Mouse (Mus musculus) C2C12 (cell line): ENCODE data around the gene Gm10097. TPM values are rescaled to one million over a fixed set of nuclear protein-coding genes. Genes with fewer than 3 reads are reported as not detected.

Source experiments
- H3K27me3 ChIP-seq: one replicate; pipeline ENCODE4 v1.6.1; 2011; ENCODE audit not compliant: control insufficient read depth, insufficient read depth, insufficient read length
- H3K36me3 ChIP-seq: one replicate; pipeline ENCODE4 v1.6.1; 2011; ENCODE audit not compliant: control insufficient read depth, insufficient read depth
- H3K4me3 ChIP-seq: one replicate; pipeline ENCODE4 v1.5.1; 2011; ENCODE audit warnings: mild to moderate bottlenecking, control low read depth; ENCODE audit not compliant: poor library complexity, insufficient read depth, severe bottlenecking
- H3K79me2 ChIP-seq: one replicate; pipeline ENCODE4 v1.6.1; 2011; ENCODE audit not compliant: control insufficient read depth, insufficient read depth
- H3K79me3 ChIP-seq: one replicate; pipeline ENCODE4 v1.6.1; 2011; ENCODE audit warnings: low read depth, control low read depth
- H3ac ChIP-seq: one replicate; pipeline ENCODE3; 2011; ENCODE audit warnings: low read depth; ENCODE audit not compliant: control insufficient read depth, insufficient read length
- CEBPB ChIP-seq: IDR thresholded peaks from one replicate; pipeline ENCODE4 v1.6.1; 2011; ENCODE audit warnings: low read depth, mild to moderate bottlenecking, control low read depth, moderate library complexity
- CTCF ChIP-seq: IDR thresholded peaks from one replicate; pipeline ENCODE4 v1.5.1; 2011; ENCODE audit not compliant: control insufficient read depth, insufficient read depth, insufficient read length
- FOSL1 ChIP-seq: IDR thresholded peaks from one replicate; pipeline ENCODE4 v1.8.0; 2011; ENCODE audit warnings: mild to moderate bottlenecking, low read length; ENCODE audit not compliant: poor library complexity, insufficient read depth, severe bottlenecking
- MAX ChIP-seq: IDR thresholded peaks from one replicate; pipeline ENCODE4 v1.6.1; 2011; ENCODE audit warnings: mild to moderate bottlenecking, control low read depth
- MYOD1 ChIP-seq: IDR thresholded peaks from one replicate; pipeline ENCODE4 v1.6.1; 2011; ENCODE audit warnings: low read depth; ENCODE audit not compliant: control insufficient read depth, insufficient read length
- MYOG ChIP-seq: IDR thresholded peaks from one replicate; pipeline ENCODE4 v1.6.1; 2011; ENCODE audit not compliant: control insufficient read depth, insufficient read length; ENCODE audit errors: extremely low read depth
- USF1 ChIP-seq: IDR thresholded peaks from one replicate; pipeline ENCODE4 v1.6.1; 2011; ENCODE audit warnings: low read depth, mild to moderate bottlenecking, control low read depth, moderate library complexity
- polyA plus RNA-seq: library from polyadenylated mRNA; unstranded; fragments of >200 nt; fragmentation: generic; extraction: Trizol; gene quantifications from one replicate; pipeline ENCODE4 v1.2.1, GENCODE M21; 2012; ENCODE audit warnings: missing spikeins

Gene Gm10097
- polyA plus RNA-seq, 1 experiment, result 0.02 TPM

GRCm38 (mm10) chr10:5056940-5057339 lies 12.1 kb upstream of the Gm10097 start:
- TF ChIP-seq MAX, result no peak
- no peak for TF ChIP-seq MYOG
- no peak for TF ChIP-seq MYOD1
- TF ChIP-seq CEBPB, result no peak
- TF ChIP-seq USF1, result no peak
- TF ChIP-seq FOSL1, result no peak
- no peak for TF ChIP-seq CTCF
- H3K27me3 ChIP-seq, result no peaks in the 10 kb centered on the region
- H3ac ChIP-seq, result no peak overlapping the region
- peaks cover 45% of the 10 kb centered on the region for H3K36me3 ChIP-seq
- H3K79me3 ChIP-seq, result no peaks in the 10 kb centered on the region
- no peaks in the 10 kb centered on the region for H3K79me2 ChIP-seq
- H3K4me3 ChIP-seq, result no peak overlapping the region

- Histone ChIP-seq H3K79me2 (no peaks in the 10 kb centered on the region), H3K79me3 (no peaks in the 10 kb centered on the region), H3K36me3 (peaks cover 37% of the 10 kb centered on the region), H3K4me3 (no peak overlapping the region), H3ac (no peak overlapping the region), H3K27me3 (no peaks in the 10 kb centered on the region)
- no peak for TF ChIP-seq MAX
- no peak for TF ChIP-seq MYOD1
- TF ChIP-seq FOSL1, result no peak
- TF ChIP-seq CEBPB, result no peak
- TF ChIP-seq USF1, result no peak
- TF ChIP-seq MYOG, result no peak
- no peak for TF ChIP-seq CTCF
These were observed 11.3 kb upstream of the Gm10097 start for GRCm38 (mm10) chr10:5057661-5058060.

DNA sequence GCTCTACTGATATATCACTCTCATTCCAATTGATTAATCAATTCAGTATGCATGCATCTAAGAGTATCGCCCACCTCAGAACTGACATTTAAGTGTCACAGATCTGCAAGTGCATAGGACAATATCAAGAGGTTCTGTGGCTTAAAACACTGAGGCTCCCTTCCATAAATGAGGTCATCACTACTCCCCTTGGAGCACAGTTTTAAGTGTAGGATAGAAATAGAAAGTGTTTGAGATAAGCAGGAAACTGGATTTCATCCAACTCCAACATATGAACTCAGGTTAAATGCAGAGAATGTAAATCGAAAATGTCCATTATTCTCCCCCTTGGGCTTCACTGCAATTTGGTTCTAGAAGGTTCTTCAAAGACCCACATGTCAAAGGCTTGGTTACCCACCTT lies 10.1 kb upstream of the Gm10097 start:
- Histone ChIP-seq H3K27me3 (no peaks in the 10 kb centered on the region), H3K79me3 (no peaks in the 10 kb centered on the region), H3K4me3 (no peak overlapping the region), H3ac (no peak overlapping the region), H3K36me3 (peaks cover 33% of the 10 kb centered on the region), H3K79me2 (no peaks in the 10 kb centered on the region)
- no peak for TF ChIP-seq CEBPB
- TF ChIP-seq USF1, result no peak
- no peak for TF ChIP-seq MAX
- no peak for TF ChIP-seq MYOG
- TF ChIP-seq MYOD1, result no peak
- no peak for TF ChIP-seq FOSL1
- no peak for TF ChIP-seq CTCF

GRCm38 (mm10) chr10:5059983-5060382 lies 9.0 kb upstream of the Gm10097 start:
- H3ac ChIP-seq, result no peak overlapping the region
- TF ChIP-seq USF1, result no peak
- TF ChIP-seq MAX, result no peak
- TF ChIP-seq MYOG, result no peak
- TF ChIP-seq CTCF, result no peak
- TF ChIP-seq CEBPB, result no peak
- no peaks in the 10 kb centered on the region for H3K79me2 ChIP-seq
- H3K79me3 ChIP-seq, result no peaks in the 10 kb centered on the region
- no peaks in the 10 kb centered on the region for H3K27me3 ChIP-seq
- no peak overlapping the region for H3K4me3 ChIP-seq
- peaks cover 29% of the 10 kb centered on the region for H3K36me3 ChIP-seq

DNA sequence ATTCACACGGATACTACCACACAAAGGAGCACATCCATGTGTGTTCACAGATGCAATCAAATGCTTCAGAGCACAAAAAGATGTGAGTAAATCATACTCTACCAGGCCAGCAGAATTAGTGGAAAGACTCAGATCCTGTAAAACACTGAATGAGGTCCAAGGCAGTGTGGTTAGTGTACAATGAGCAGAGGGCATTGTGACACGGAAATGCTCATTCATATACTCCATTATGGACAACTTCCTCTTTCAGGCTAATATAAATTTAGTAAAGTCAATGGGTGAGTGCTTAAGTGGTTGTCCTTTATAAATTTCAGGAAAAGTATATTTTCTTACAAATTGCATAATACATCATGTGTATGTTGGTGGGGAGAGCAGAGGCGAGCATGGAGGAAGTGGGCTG lies 1.9 kb upstream of the Gm10097 start:
- TF ChIP-seq FOSL1, result no peak
- Histone ChIP-seq H3K36me3 (peaks cover 12% of the 10 kb centered on the region), H3ac (no peak overlapping the region), H3K4me3 (no peak overlapping the region), H3K79me3 (no peaks in the 10 kb centered on the region), H3K79me2 (no peaks in the 10 kb centered on the region), H3K27me3 (no peaks in the 10 kb centered on the region)

- Histone ChIP-seq H3K4me3 (no peak overlapping the region), H3ac (no peak overlapping the region), H3K79me2 (no peaks in the 10 kb centered on the region), H3K79me3 (no peaks in the 10 kb centered on the region), H3K27me3 (no peaks in the 10 kb centered on the region), H3K36me3 (peaks cover 14% of the 10 kb centered on the region)
- TF ChIP-seq MYOG (no peak), MYOD1 (peak; percentile 49)
These were observed 1.4 kb downstream of the Gm10097 start for GRCm38 (mm10) chr10:5070168-5070940.
